Mouse (Mus musculus) intestine, embryonic 14.5 days (tissue): Measurements from ENCODE around the gene Lcorl. TPM values are rescaled to one million over a fixed set of nuclear protein-coding genes. Genes with fewer than 3 reads are reported as not detected.

Experiments used
- ATAC-seq: fragments of 200-750 bp; cut with Nextera tagmentation; replicated peaks from 2 replicates; pipeline ENCODE4 v1.8.0; 2017; ENCODE audit warnings: low read depth, moderate number of reproducible peaks, moderate TSS enrichment, moderate library complexity; ENCODE audit not compliant: low FRiP score, low TSS enrichment
- DNase-seq: peaks from one replicate; pipeline ENCODE4 v3.0.0-alpha.2; 2018; ENCODE audit warnings: low spot score
- H3K27ac ChIP-seq: fragments of 300-500 bp; sonication (generic); 2 replicates; pipeline ENCODE4 v1.5.1; 2014; ENCODE audit warnings: low read depth, mild to moderate bottlenecking, control low read depth
- H3K27me3 ChIP-seq: fragments of 300-500 bp; sonication (generic); replicated peaks from 2 replicates; pipeline ENCODE4 v1.6.1; 2014; ENCODE audit warnings: low read length, control low read depth; ENCODE audit not compliant: control insufficient read depth, insufficient read depth
- H3K36me3 ChIP-seq: fragments of 300-500 bp; sonication (generic); 2 replicates; pipeline ENCODE4 v1.6.1; 2014; ENCODE audit warnings: low read length, control low read depth; ENCODE audit not compliant: control insufficient read depth, insufficient read depth
- H3K4me1 ChIP-seq: fragments of 300-500 bp; sonication (generic); replicated peaks from 2 replicates; pipeline ENCODE4 v1.6.1; 2014; ENCODE audit warnings: low read length, control low read depth, mixed read lengths; ENCODE audit not compliant: control insufficient read depth, insufficient read depth
- H3K4me2 ChIP-seq: fragments of 300-500 bp; sonication (generic); 2 replicates; pipeline ENCODE4 v1.6.1; 2014; ENCODE audit warnings: low read length
- H3K4me3 ChIP-seq: fragments of 300-500 bp; sonication (generic); 2 replicates; pipeline ENCODE4 v1.5.1; 2014; ENCODE audit warnings: low read depth, low read length, control low read depth, mixed read lengths
- H3K9ac ChIP-seq: fragments of 300-500 bp; sonication (generic); 2 replicates; pipeline ENCODE4 v1.6.1; 2014; ENCODE audit warnings: mild to moderate bottlenecking, low read length
- H3K9me3 ChIP-seq: fragments of 300-500 bp; sonication (generic); 2 replicates; pipeline ENCODE4 v1.6.1; 2016; ENCODE audit warnings: low read length, control low read depth; ENCODE audit not compliant: control insufficient read depth
- WGBS: fragments of 180-500 bp; shearing (Covaris S2); extraction: QIAGEN DNeasy Blood & Tissue Kit; methylation state at CpG from one replicate; pipeline ENCODE4 v1.1.7; 2014; 5-methylcytosine and 5-hydroxymethylcytosine counted together
- polyA plus RNA-seq: library from polyadenylated mRNA; unstranded; fragments of >200 nt; fragmentation: Nextera tagmentation; extraction: Ambion mirVana; gene quantifications from 2 replicates; pipeline ENCODE4 v1.2.1, GENCODE M21; 2014

Lcorl gene
- polyA plus RNA-seq, 1 experiment from 2014 or later, result 33.5 TPM

DNA sequence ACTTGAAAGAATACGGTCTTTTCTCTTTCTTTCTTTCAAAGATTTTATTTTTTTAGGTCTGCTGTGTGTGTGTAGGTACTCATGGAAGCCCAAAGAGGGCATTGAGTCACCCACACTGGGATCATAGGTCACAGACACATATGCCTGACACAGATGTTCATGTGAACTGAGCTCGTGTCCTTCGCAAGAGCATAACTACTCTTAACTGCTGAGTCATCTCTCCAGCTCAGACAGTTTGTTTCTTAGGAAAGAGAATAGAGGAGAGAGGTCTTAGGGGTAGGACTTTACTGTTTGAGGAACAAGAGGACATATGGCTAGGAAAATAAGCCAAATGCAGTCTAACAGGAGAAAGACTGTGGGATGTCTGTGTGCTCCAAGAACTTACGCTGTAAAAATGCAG, 168.3 kb downstream of the Lcorl start:
- no peak overlapping the region for H3K9ac ChIP-seq
- no peak overlapping the region for H3K4me2 ChIP-seq
- H3K9me3 ChIP-seq, result no peaks in the 10 kb centered on the region
- H3K36me3 ChIP-seq, result peaks cover 55% of the 10 kb centered on the region
- DNase-seq, result no peak
- no peak for ATAC-seq
- WGBS, result 89% methylated on average over 4 of the region's 4 CpGs
- no peak overlapping the region for H3K27ac ChIP-seq
- no peaks in the 10 kb centered on the region for H3K4me1 ChIP-seq
- H3K4me3 ChIP-seq, result no peak overlapping the region
- H3K27me3 ChIP-seq, result no peaks in the 10 kb centered on the region

DNA sequence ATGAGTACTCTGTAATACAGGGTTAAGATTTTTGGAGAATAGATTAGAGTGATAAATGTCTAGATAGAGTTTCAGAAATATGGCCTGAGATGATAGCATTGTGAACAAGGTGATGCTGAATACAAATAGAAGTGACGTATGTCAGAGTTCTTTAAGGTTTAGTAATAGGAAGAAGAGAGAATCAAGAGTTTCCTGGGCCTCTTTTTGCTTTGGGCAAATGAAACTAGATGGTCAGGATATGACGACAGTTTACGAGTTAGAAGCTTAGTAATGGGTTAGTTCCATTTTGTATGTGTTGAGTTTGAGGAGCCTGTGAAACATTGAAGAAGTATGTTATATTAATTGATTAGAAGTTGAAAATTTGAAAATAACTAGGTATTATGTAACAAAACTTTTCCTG, 171.2 kb downstream of the Lcorl start:
- Histone ChIP-seq H3K9ac (no peak overlapping the region), H3K27ac (no peak overlapping the region), H3K36me3 (peaks cover 61% of the 10 kb centered on the region), H3K27me3 (no peaks in the 10 kb centered on the region), H3K9me3 (no peaks in the 10 kb centered on the region), H3K4me2 (no peak overlapping the region), H3K4me3 (no peak overlapping the region), H3K4me1 (no peaks in the 10 kb centered on the region)
- ATAC-seq, result no peak
- 93% methylated on average over 3 of the region's 3 CpGs for WGBS
- no peak for DNase-seq

DNA sequence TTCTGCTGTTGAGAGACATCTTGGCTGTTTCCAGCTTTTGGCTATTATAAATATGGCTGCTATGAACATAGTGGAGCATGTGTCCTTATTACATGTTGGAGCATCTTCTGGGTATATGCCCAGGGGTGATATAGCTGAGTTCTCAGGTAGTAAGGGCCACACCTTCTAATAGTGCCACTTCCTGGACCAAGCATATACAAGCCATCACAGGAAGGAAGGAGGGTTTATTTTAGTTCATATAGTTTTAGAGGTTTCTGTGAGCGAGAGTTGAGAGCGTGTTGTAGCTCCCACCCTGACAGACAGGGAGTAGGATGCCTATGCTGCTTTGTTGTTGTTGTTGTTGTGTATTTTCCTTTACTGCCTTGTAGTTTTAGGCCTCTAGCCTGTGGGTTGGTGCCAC, 172.2 kb downstream of the Lcorl start:
- Histone ChIP-seq H3K4me3 (no peak overlapping the region), H3K4me1 (no peaks in the 10 kb centered on the region), H3K36me3 (peaks cover 63% of the 10 kb centered on the region), H3K4me2 (no peak overlapping the region), H3K27ac (no peak overlapping the region), H3K9me3 (no peaks in the 10 kb centered on the region), H3K27me3 (no peaks in the 10 kb centered on the region), H3K9ac (no peak overlapping the region)
- 95% methylated on average over 2 of the region's 2 CpGs for WGBS
- DNase-seq (no peak), ATAC-seq (no peak)

DNA sequence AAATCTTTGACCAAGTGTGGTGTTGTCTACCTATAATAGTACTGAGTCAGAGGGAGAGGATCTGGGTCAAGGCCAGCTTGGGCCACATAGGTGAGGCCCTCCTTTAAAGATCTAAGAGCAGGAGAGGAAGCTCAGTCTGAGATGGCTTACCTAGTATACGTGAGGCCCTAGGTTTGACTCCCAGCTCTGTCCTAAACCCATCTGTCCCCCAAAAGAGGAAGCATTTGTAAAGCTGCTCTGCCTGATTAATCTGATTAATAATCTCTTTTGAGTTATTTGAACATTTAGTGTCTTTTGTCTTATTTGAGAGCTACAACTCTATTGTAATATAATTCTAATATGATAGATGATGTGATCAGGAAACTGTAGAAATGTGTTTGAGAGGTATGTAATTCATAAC, 174.0 kb downstream of the Lcorl start:
- Histone ChIP-seq H3K9me3 (no peaks in the 10 kb centered on the region), H3K27me3 (no peaks in the 10 kb centered on the region), H3K4me2 (no peak overlapping the region), H3K4me3 (no peak overlapping the region), H3K4me1 (no peaks in the 10 kb centered on the region), H3K9ac (no peak overlapping the region), H3K36me3 (peaks cover 62% of the 10 kb centered on the region), H3K27ac (no peak overlapping the region)
- ATAC-seq (no peak), DNase-seq (no peak)
- WGBS, result 96% methylated on average over 1 of the region's 1 CpGs

DNA sequence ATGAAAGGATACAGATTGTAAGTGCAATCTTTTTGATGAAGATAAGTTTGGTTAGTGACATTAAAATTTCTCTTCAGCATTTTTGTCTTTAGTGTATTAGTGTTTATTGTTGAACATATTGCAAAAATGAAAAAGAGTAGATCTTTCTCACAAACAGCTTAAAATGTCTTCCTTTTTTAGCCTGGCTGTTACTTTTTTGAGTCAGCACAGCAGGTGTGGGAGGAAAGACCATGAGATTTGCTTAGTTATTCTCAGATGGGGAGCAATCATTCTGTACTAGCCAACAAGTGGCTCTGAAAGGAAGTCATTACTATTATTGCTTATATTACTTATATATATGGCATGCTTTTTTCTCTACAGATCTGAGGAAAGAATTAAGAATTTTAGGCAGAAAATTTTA, 177.5 kb downstream of the Lcorl start:
- Histone ChIP-seq H3K36me3 (peaks cover 70% of the 10 kb centered on the region), H3K9ac (no peak overlapping the region), H3K4me2 (no peak overlapping the region), H3K27me3 (no peaks in the 10 kb centered on the region), H3K9me3 (no peaks in the 10 kb centered on the region), H3K27ac (no peak overlapping the region), H3K4me3 (no peak overlapping the region), H3K4me1 (no peaks in the 10 kb centered on the region)
- ATAC-seq (no peak), DNase-seq (no peak)

DNA sequence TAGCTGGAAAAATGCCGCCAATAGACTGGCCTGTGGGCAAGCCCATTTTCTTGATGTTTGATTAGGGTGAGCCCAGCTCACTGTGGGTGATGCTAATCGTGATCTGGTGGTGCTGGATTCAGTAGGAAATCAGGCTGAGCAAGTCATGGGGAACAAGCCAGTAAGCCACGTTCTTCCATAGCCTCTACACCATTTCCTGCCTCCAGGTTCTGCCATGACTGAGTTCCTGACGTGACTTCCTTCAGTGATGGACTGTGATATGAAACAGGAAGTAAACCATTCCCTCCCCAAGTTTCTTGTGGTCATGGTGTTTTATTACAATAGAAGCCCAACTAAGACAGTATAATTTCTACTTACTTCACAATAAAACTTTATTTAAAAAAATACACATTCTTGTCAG, 179.8 kb downstream of the Lcorl start:
- Histone ChIP-seq H3K4me1 (no peaks in the 10 kb centered on the region), H3K9ac (no peak overlapping the region), H3K4me3 (no peak overlapping the region), H3K27me3 (no peaks in the 10 kb centered on the region), H3K4me2 (no peak overlapping the region), H3K9me3 (no peaks in the 10 kb centered on the region), H3K27ac (no peak overlapping the region), H3K36me3 (peaks cover 67% of the 10 kb centered on the region)
- DNase-seq (no peak), ATAC-seq (no peak)
- 82% methylated on average over 4 of the region's 4 CpGs for WGBS

DNA sequence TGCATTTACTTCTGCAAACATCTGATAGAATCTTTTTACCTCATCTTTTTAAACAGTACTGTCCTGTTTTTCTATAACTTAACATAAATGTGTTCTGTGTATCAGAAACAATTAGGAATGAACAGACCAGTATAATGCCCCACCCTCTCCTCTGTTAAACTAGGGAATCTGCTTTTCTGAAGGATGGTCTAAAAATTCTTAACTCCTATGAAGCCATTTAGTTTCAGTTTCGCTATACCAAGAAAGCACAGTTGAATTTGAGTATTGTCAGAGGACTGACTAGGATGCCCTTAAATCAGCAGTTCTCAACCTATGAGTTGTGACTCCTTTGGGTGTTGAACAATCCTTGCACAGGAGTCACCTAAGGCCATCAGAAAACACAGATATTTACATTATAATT, 182.4 kb downstream of the Lcorl start:
- H3K4me3 ChIP-seq, result no peak overlapping the region
- H3K36me3 ChIP-seq, result peaks cover 58% of the 10 kb centered on the region
- no peaks in the 10 kb centered on the region for H3K9me3 ChIP-seq
- 97% methylated on average over 1 of the region's 1 CpGs for WGBS
- no peaks in the 10 kb centered on the region for H3K27me3 ChIP-seq
- no peak for ATAC-seq
- no peak overlapping the region for H3K4me2 ChIP-seq
- no peak overlapping the region for H3K27ac ChIP-seq
- H3K9ac ChIP-seq, result no peak overlapping the region
- H3K4me1 ChIP-seq, result peaks cover 5% of the 10 kb centered on the region; the same call in 1 of the 2 replicates
- DNase-seq, result no peak

DNA sequence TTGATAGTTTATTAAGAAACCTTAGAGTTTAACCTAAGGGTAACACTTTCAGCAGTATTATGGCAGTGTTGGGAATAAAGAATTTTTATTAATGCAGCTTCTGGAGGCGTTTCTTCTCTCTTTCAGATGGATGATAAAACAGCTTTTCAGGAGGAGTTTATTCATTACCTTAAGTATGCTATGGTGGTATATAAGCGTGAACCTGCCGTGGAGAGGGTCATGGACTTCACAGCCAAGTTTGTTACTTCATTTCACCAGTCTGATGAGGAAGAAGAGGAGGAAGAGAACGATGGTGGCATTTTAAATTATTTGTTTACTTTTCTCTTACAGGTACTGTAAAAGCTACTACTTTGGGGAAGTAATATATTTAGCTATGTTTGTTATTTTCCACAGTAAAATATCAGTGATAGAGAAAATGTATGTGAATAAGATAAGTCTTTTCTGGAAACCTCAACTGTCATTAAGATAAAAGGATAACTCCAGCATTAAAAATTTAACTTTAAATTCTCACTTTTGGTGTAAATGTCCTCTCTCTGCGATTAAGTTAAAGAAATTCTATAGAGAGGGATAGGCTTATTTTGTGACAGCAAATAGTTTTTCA, 186.4 kb downstream of the Lcorl start:
- no peak for ATAC-seq
- Histone ChIP-seq H3K36me3 (peaks cover 30% of the 10 kb centered on the region), H3K4me2 (peak overlapping the region; percentile 75), H3K27me3 (no peaks in the 10 kb centered on the region), H3K4me3 (peak overlapping the region; percentile 77), H3K4me1 (peaks cover 9% of the 10 kb centered on the region), H3K27ac (no peak overlapping the region), H3K9me3 (no peaks in the 10 kb centered on the region), H3K9ac (peak overlapping the region; percentile 77)
- DNase-seq, result no peak
- WGBS, result 47% methylated on average over 5 of the region's 5 CpGs

DNA sequence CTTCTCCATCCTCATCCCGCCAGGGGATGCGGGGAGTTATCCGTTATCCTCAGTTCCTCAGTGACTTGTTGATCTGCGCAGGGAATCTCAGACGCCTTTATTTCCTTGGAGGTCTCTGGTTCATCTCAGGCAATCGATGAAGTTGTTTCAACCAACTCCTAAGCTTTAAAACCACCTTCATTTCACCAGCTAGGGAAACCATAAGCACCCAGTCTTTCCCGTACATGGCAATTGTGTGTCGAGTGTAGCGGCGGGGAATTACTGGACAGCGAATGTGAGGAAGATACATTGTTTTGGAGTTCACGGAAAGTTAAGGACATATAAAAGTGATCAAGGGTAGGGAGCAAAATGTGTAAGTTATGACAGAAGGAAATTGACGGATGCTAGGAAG, 187.1 kb downstream of the Lcorl start:
- WGBS, result under 1% methylated on average over 13 of the region's 13 CpGs

More for the DNA sequence above, 187.1 kb downstream of the Lcorl start:
- H3K36me3 ChIP-seq, result peaks cover 23% of the 10 kb centered on the region
- no peak for ATAC-seq
- peaks cover 9% of the 10 kb centered on the region for H3K4me1 ChIP-seq
- H3K27ac ChIP-seq, result peak overlapping the region; percentile 87
- H3K9ac ChIP-seq, result peak overlapping the region; percentile 77
- H3K9me3 ChIP-seq, result no peaks in the 10 kb centered on the region
- DNase-seq, result no peak
- no peaks in the 10 kb centered on the region for H3K27me3 ChIP-seq
- peak overlapping the region; percentile 77 for H3K4me3 ChIP-seq
- H3K4me2 ChIP-seq, result peak overlapping the region; percentile 75
